Comparison of ENCODE assay signal across 8 mouse cellular contexts in the genomic region with DNA sequence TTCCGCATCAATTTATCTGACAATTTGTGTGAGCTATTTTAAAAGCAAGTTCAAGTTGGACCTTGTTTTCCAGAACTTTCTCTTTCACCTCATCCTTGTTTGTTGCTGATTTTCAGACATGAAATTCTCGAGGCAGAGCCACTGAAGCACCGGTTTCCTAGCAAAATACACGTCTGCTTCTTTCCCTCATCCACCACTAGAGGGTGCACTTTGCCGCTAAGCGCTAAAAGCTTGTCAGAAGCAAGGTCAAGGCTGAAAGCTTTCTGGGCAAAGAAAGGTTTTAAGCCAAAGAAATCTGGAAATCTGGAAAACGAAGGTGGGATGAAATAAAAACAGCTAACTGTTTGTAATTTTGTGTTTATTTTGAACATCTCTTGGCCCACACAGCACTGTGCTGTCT. TPM values are rescaled to one million over a fixed set of nuclear protein-coding genes. Genes with fewer than 3 reads are reported as not detected.
DNase-seq lines count a peak whose midpoint lies in the region; ATAC-seq lines count a peak whose summit lies in the region.

No protein-coding gene starts in this region.

- H3K36me3 ChIP-seq in forebrain, embryonic 14.5 days (ENCODE audit: control insufficient read depth, insufficient read depth, low read length), result no peaks in the 10 kb centered on the region
- no peaks in the 10 kb centered on the region for H3K36me3 ChIP-seq in forebrain, embryonic 12.5 days (replicated peaks)
- H3K36me3 ChIP-seq in splenic B cell, adult 2 months (ENCODE audit: control insufficient read depth, insufficient read depth, low read length, poor library complexity, severe bottlenecking), result no peaks in the 10 kb centered on the region

- no peak overlapping the region for H3K27ac ChIP-seq in forebrain, embryonic 14.5 days (ENCODE audit: low read depth, low read length)
- no peak overlapping the region for H3K27ac ChIP-seq in forebrain, embryonic 12.5 days

- H3K4me3 ChIP-seq in forebrain, embryonic 14.5 days (ENCODE audit: low read depth, low read length), result no peak overlapping the region
- H3K4me3 ChIP-seq in forebrain, embryonic 12.5 days (replicated peaks), result no peak overlapping the region

- DNase-seq in forebrain, embryonic 14.5 days (ENCODE audit: low spot score), result peak; percentile 94
- DNase-seq in NIH3T3 (ENCODE audit: low read depth), result peak; percentile 93
- DNase-seq in cerebellum, adult 9-11 months, result peak; percentile 65
- DNase-seq in gastrocnemius, postnatal 36 days, result peak; percentile 42 to 70
- peak; percentile 88 to 90 for DNase-seq in layer of hippocampus, postnatal 10 days (ENCODE audit: low spot score in 2 of 2)
- peak; percentile 89 for DNase-seq in splenic B cell, adult 2 months (ENCODE audit: low read depth, low spot score)

- no peaks in the 10 kb centered on the region for H3K9me3 ChIP-seq in forebrain, embryonic 14.5 days (replicated peaks; ENCODE audit: control insufficient read depth, low read length)
- H3K9me3 ChIP-seq in forebrain, embryonic 12.5 days, result no peaks in the 10 kb centered on the region

- WGBS in forebrain, embryonic 14.5 days, result 10% methylated on average over 7 of the region's 7 CpGs
- 10% methylated on average over 7 of the region's 7 CpGs for WGBS in forebrain, embryonic 12.5 days

- intact Hi-C loops in gastrocnemius, postnatal 36 days (cut with DNase I), result loop anchor here (1.0 kb wide), 1 partner anchor 121 kb away; no protein-coding TSS in a partner anchor

- H3K27me3 ChIP-seq in forebrain, embryonic 14.5 days (replicated peaks; ENCODE audit: control insufficient read depth, insufficient read depth, low read length), result no peaks in the 10 kb centered on the region
- peaks cover 48% of the 10 kb centered on the region for H3K27me3 ChIP-seq in forebrain, embryonic 12.5 days
- no peaks in the 10 kb centered on the region; the same call in 1 of the 2 replicates for H3K27me3 ChIP-seq in splenic B cell, adult 2 months (ENCODE audit: control insufficient read depth, insufficient read depth, low read length, poor library complexity, severe bottlenecking)

- no peak overlapping the region for H3K9ac ChIP-seq in forebrain, embryonic 14.5 days (ENCODE audit: low read length)
- H3K9ac ChIP-seq in forebrain, embryonic 12.5 days, result no peak overlapping the region

- H3K4me2 ChIP-seq in forebrain, embryonic 14.5 days (ENCODE audit: low read length), result no peak overlapping the region
- H3K4me2 ChIP-seq in forebrain, embryonic 12.5 days, result no peak overlapping the region

- H3K4me1 ChIP-seq in forebrain, embryonic 14.5 days (ENCODE audit: control insufficient read depth, insufficient read depth, low read length), result 0 out of 2 replicates have a peak, but pooled peaks cover 3% of the 10 kb centered on the region
- H3K4me1 ChIP-seq in forebrain, embryonic 12.5 days, result peaks cover 10% of the 10 kb centered on the region; the same call in 1 of the 2 replicates

- no peak for ATAC-seq in forebrain, embryonic 14.5 days
- ATAC-seq in forebrain, embryonic 12.5 days (ENCODE audit: low FRiP score), result no peak
- peak; percentile 65 for ATAC-seq in megakaryocyte progenitor cell, adult 5-6 weeks (replicated peaks; ENCODE audit: poor library complexity)

RNA-seq across cellular contexts. Expression of a gene that starts 27.0 kb away (rescaled TPM):
- polyA plus RNA-seq in forebrain, embryonic 14.5 days (2014; fragmentation: Nextera tagmentation; extraction: Ambion mirVana), result 27.5 and 33.8 TPM in 2 replicates
- 49.7 and 50.3 TPM in 2 replicates for polyA plus RNA-seq in forebrain, embryonic 12.5 days (2016; fragmentation: Nextera tagmentation; extraction: Ambion mirVana)
- total RNA-seq in gastrocnemius, postnatal 36 days (2021), result 1 to 10 TPM; 6.5 to 9.5 TPM
- 1 to 10 TPM; 2.1 to 4.2 TPM for total RNA-seq in layer of hippocampus, postnatal 10 days (2021)
- total RNA-seq in megakaryocyte progenitor cell, adult 5-6 weeks (2015), result 53.3 and 56.6 TPM in 2 replicates
- 16.1 and 20.1 TPM in 2 replicates for total RNA-seq in megakaryocyte progenitor cell, adult 5-6 weeks (2017)

RNA-seq across cellular contexts. Expression of a gene that starts 33.6 kb away (rescaled TPM):
- polyA plus RNA-seq in forebrain, embryonic 14.5 days (2014; fragmentation: Nextera tagmentation; extraction: Ambion mirVana), result 9.4 and 14.9 TPM in 2 replicates
- polyA plus RNA-seq in forebrain, embryonic 12.5 days (2016; fragmentation: Nextera tagmentation; extraction: Ambion mirVana), result 12.2 and 13.8 TPM in 2 replicates
- 100 to 1,000 TPM; 170 to 182 TPM for total RNA-seq in gastrocnemius, postnatal 36 days (2021)
- total RNA-seq in layer of hippocampus, postnatal 10 days (2021), result 10 to 100 TPM; 64.2 to 70.2 TPM
- total RNA-seq in megakaryocyte progenitor cell, adult 5-6 weeks (2015), result 7.4 and 7.5 TPM in 2 replicates
- total RNA-seq in megakaryocyte progenitor cell, adult 5-6 weeks (2017), result 5.6 and 7.8 TPM in 2 replicates

Comparison
In these comparisons a context has a peak if more than half of its experiments do, and no peak if none do; other contexts are left out.
1. RNA of a gene that starts 33.6 kb away (total RNA-seq): 170 to 182 TPM in gastrocnemius, postnatal 36 days and 64.2 to 70.2 TPM in layer of hippocampus, postnatal 10 days; 5.6 to 7.8 TPM in megakaryocyte progenitor cell, adult 5-6 weeks; every median in the first group is over 4 times any median in the second.
2. Peak in every context shown above with its lines, with median percentiles within 50 percentile points of each other: DNase-seq.